Mouse (Mus musculus): Measurements from ENCODE around the gene Tas2r103. TPM values are rescaled to one million over a fixed set of nuclear protein-coding genes. Genes with fewer than 3 reads are reported as not detected.

Tas2r103 gene
- not detected for total RNA-seq (2021)
- long read RNA-seq, experiment 1: 0 reads
- long read RNA-seq, experiment 2: 0 reads

- DNase-seq (ENCODE audit: low spot score in 2 of 2): no peak
Measured at GRCm38 (mm10) chr6:133037001-133037400, at the start of gene Tas2r103. Gene Tas2r103, minus strand, starts transcription at chr6:133037101.

GRCm38 (mm10) chr6:133055716-133056115, 18.8 kb upstream of the Tas2r103 start, which contains the start of gene Tas2r140:
Gene Tas2r140, minus strand, starts transcription at chr6:133055816.
- DNase-seq (ENCODE audit: low spot score in 2 of 2): no peak

Other genes starting within 250 kb of the Tas2r103 start
- not detected for gene Tas2r117, start 234.3 kb downstream of the Tas2r103 start, total RNA-seq (2021)
- gene Tas2r123, start 190.0 kb downstream of the Tas2r103 start, total RNA-seq (2021): not detected
- gene Tas2r116, start 181.7 kb downstream of the Tas2r103 start, total RNA-seq (2021): not detected
- not detected for gene Tas2r110, start 169.1 kb downstream of the Tas2r103 start, total RNA-seq (2021)
- gene Tas2r113, start 144.1 kb downstream of the Tas2r103 start, total RNA-seq (2021): not detected
- not detected for gene Tas2r125, start 127.5 kb downstream of the Tas2r103 start, total RNA-seq (2021)
- gene Tas2r129, start 86.0 kb downstream of the Tas2r103 start, total RNA-seq (2021): not detected
- not detected for gene Tas2r131, start 79.2 kb downstream of the Tas2r103 start, total RNA-seq (2021)
- gene Tas2r109, start 56.1 kb downstream of the Tas2r103 start, total RNA-seq (2021): not detected
- gene Tas2r140, start 18.7 kb upstream of the Tas2r103 start, total RNA-seq (2021): not detected
- gene Smim10l1, start 67.8 kb upstream of the Tas2r103 start, total RNA-seq (2021): 10 to 100 TPM; 54.0 to 54.1 TPM